Mouse (Mus musculus): ENCODE measurements around the gene Rel. TPM values are rescaled to one million over a fixed set of nuclear protein-coding genes. Genes with fewer than 3 reads are reported as not detected.

The Rel gene
- polyA plus RNA-seq, 1 experiment from 2014 or later: 0.27 TPM

GRCm38 (mm10) chr11:23734749-23735286 lies 36.0 kb downstream of the Rel start:
- 98% methylated on average over 6 of the region's 6 CpGs for WGBS
- Histone ChIP-seq H3K4me3 (replicated peaks; ENCODE audit: low read length) (no peak overlapping the region), H3K27ac (ENCODE audit: low read length) (no peak overlapping the region), H3K36me3 (ENCODE audit: control insufficient read depth, insufficient read depth) (0 out of 2 replicates have a peak, but pooled peaks cover 2% of the 10 kb centered on the region), H3K9ac (replicated peaks; ENCODE audit: low read depth, low read length) (no peak overlapping the region), H3K4me2 (ENCODE audit: low read length) (no peak overlapping the region), H3K4me1 (replicated peaks; ENCODE audit: control insufficient read depth, insufficient read depth, low read length) (no peaks in the 10 kb centered on the region), H3K27me3 (replicated peaks; ENCODE audit: control insufficient read depth, insufficient read depth, low read length) (no peaks in the 10 kb centered on the region), H3K9me3 (ENCODE audit: control insufficient read depth, low read length) (no peaks in the 10 kb centered on the region)
- ATAC-seq: no peak

GRCm38 (mm10) chr11:23732840-23733239 lies 37.9 kb downstream of the Rel start:
- Histone ChIP-seq H3K27me3 (replicated peaks; ENCODE audit: control insufficient read depth, insufficient read depth, low read length) (no peaks in the 10 kb centered on the region), H3K36me3 (ENCODE audit: control insufficient read depth, insufficient read depth) (peaks cover 9% of the 10 kb centered on the region), H3K9ac (replicated peaks; ENCODE audit: low read depth, low read length) (no peak overlapping the region), H3K4me1 (replicated peaks; ENCODE audit: control insufficient read depth, insufficient read depth, low read length) (no peaks in the 10 kb centered on the region), H3K27ac (ENCODE audit: low read length) (no peak overlapping the region), H3K4me3 (replicated peaks; ENCODE audit: low read length) (no peak overlapping the region), H3K4me2 (ENCODE audit: low read length) (no peak overlapping the region), H3K9me3 (ENCODE audit: control insufficient read depth, low read length) (no peaks in the 10 kb centered on the region)
- ATAC-seq: no peak
- 90% methylated on average over 1 of the region's 1 CpGs for WGBS

- WGBS: 94% methylated on average over 4 of the region's 4 CpGs
These were observed 40.6 kb downstream of the Rel start for GRCm38 (mm10) chr11:23730120-23730519.

GRCm38 (mm10) chr11:23728186-23728585 lies 42.6 kb downstream of the Rel start:
- H3K36me3 ChIP-seq (ENCODE audit: control insufficient read depth, insufficient read depth): peaks cover 15% of the 10 kb centered on the region
- 95% methylated on average over 2 of the region's 2 CpGs for WGBS
- H3K9me3 ChIP-seq (ENCODE audit: control insufficient read depth, low read length): no peaks in the 10 kb centered on the region
- H3K9ac ChIP-seq (replicated peaks; ENCODE audit: low read depth, low read length): no peak overlapping the region
- no peaks in the 10 kb centered on the region for H3K27me3 ChIP-seq (replicated peaks; ENCODE audit: control insufficient read depth, insufficient read depth, low read length)
- ATAC-seq: no peak
- H3K27ac ChIP-seq (ENCODE audit: low read length): no peak overlapping the region
- no peak overlapping the region for H3K4me2 ChIP-seq (ENCODE audit: low read length)
- no peaks in the 10 kb centered on the region for H3K4me1 ChIP-seq (replicated peaks; ENCODE audit: control insufficient read depth, insufficient read depth, low read length)
- H3K4me3 ChIP-seq (replicated peaks; ENCODE audit: low read length): no peak overlapping the region

More at GRCm38 (mm10) chr11:23730120-23730519, 40.6 kb downstream of the Rel start:
- Histone ChIP-seq H3K9me3 (ENCODE audit: control insufficient read depth, low read length) (no peaks in the 10 kb centered on the region), H3K36me3 (ENCODE audit: control insufficient read depth, insufficient read depth) (peaks cover 13% of the 10 kb centered on the region), H3K27me3 (replicated peaks; ENCODE audit: control insufficient read depth, insufficient read depth, low read length) (no peaks in the 10 kb centered on the region), H3K4me3 (replicated peaks; ENCODE audit: low read length) (no peak overlapping the region), H3K9ac (replicated peaks; ENCODE audit: low read depth, low read length) (no peak overlapping the region), H3K4me2 (ENCODE audit: low read length) (no peak overlapping the region), H3K4me1 (replicated peaks; ENCODE audit: control insufficient read depth, insufficient read depth, low read length) (no peaks in the 10 kb centered on the region), H3K27ac (ENCODE audit: low read length) (no peak overlapping the region)
- no peak for ATAC-seq

GRCm38 (mm10) chr11:23726441-23726840 lies 44.3 kb downstream of the Rel start:
- Histone ChIP-seq H3K4me3 (replicated peaks; ENCODE audit: low read length) (no peak overlapping the region), H3K27me3 (replicated peaks; ENCODE audit: control insufficient read depth, insufficient read depth, low read length) (no peaks in the 10 kb centered on the region), H3K4me2 (ENCODE audit: low read length) (no peak overlapping the region), H3K9me3 (ENCODE audit: control insufficient read depth, low read length) (no peaks in the 10 kb centered on the region), H3K4me1 (replicated peaks; ENCODE audit: control insufficient read depth, insufficient read depth, low read length) (no peaks in the 10 kb centered on the region), H3K9ac (replicated peaks; ENCODE audit: low read depth, low read length) (no peak overlapping the region), H3K36me3 (ENCODE audit: control insufficient read depth, insufficient read depth) (peaks cover 13% of the 10 kb centered on the region), H3K27ac (ENCODE audit: low read length) (no peak overlapping the region)
- WGBS: 97% methylated on average over 2 of the region's 2 CpGs
- no peak for ATAC-seq

- Histone ChIP-seq H3K4me1 (replicated peaks; ENCODE audit: control insufficient read depth, insufficient read depth, low read length) (no peaks in the 10 kb centered on the region), H3K4me2 (ENCODE audit: low read length) (no peak overlapping the region), H3K4me3 (replicated peaks; ENCODE audit: low read length) (no peak overlapping the region), H3K36me3 (ENCODE audit: control insufficient read depth, insufficient read depth) (peaks cover 13% of the 10 kb centered on the region), H3K27me3 (replicated peaks; ENCODE audit: control insufficient read depth, insufficient read depth, low read length) (no peaks in the 10 kb centered on the region), H3K9ac (replicated peaks; ENCODE audit: low read depth, low read length) (no peak overlapping the region), H3K9me3 (ENCODE audit: control insufficient read depth, low read length) (no peaks in the 10 kb centered on the region), H3K27ac (ENCODE audit: low read length) (no peak overlapping the region)
- 95% methylated on average over 2 of the region's 2 CpGs for WGBS
- no peak for ATAC-seq
These were observed 44.9 kb downstream of the Rel start for GRCm38 (mm10) chr11:23725850-23726249.

GRCm38 (mm10) chr11:23722326-23722725 lies 48.4 kb downstream of the Rel start:
- H3K4me3 ChIP-seq (replicated peaks; ENCODE audit: low read length): no peak overlapping the region
- no peak for ATAC-seq
- H3K4me2 ChIP-seq (ENCODE audit: low read length): no peak overlapping the region
- no peaks in the 10 kb centered on the region for H3K27me3 ChIP-seq (replicated peaks; ENCODE audit: control insufficient read depth, insufficient read depth, low read length)
- WGBS: 17% methylated on average over 2 of the region's 2 CpGs
- peaks cover 23% of the 10 kb centered on the region for H3K36me3 ChIP-seq (ENCODE audit: control insufficient read depth, insufficient read depth)
- no peaks in the 10 kb centered on the region for H3K9me3 ChIP-seq (ENCODE audit: control insufficient read depth, low read length)
- no peaks in the 10 kb centered on the region for H3K4me1 ChIP-seq (replicated peaks; ENCODE audit: control insufficient read depth, insufficient read depth, low read length)
- H3K27ac ChIP-seq (ENCODE audit: low read length): no peak overlapping the region
- H3K9ac ChIP-seq (replicated peaks; ENCODE audit: low read depth, low read length): no peak overlapping the region

- no peak overlapping the region for H3K27ac ChIP-seq (ENCODE audit: low read length)
- peaks cover 27% of the 10 kb centered on the region for H3K36me3 ChIP-seq (ENCODE audit: control insufficient read depth, insufficient read depth)
- 87% methylated on average over 3 of the region's 3 CpGs for WGBS
- no peaks in the 10 kb centered on the region for H3K9me3 ChIP-seq (ENCODE audit: control insufficient read depth, low read length)
- H3K9ac ChIP-seq (replicated peaks; ENCODE audit: low read depth, low read length): no peak overlapping the region
- H3K4me1 ChIP-seq (replicated peaks; ENCODE audit: control insufficient read depth, insufficient read depth, low read length): no peaks in the 10 kb centered on the region
- H3K4me3 ChIP-seq (replicated peaks; ENCODE audit: low read length): no peak overlapping the region
- no peaks in the 10 kb centered on the region for H3K27me3 ChIP-seq (replicated peaks; ENCODE audit: control insufficient read depth, insufficient read depth, low read length)
- no peak overlapping the region for H3K4me2 ChIP-seq (ENCODE audit: low read length)
- ATAC-seq: no peak
These were observed 50.9 kb downstream of the Rel start for GRCm38 (mm10) chr11:23719825-23720224.

GRCm38 (mm10) chr11:23718856-23719255 lies 51.9 kb downstream of the Rel start:
- ATAC-seq: no peak
- 99% methylated on average over 2 of the region's 2 CpGs for WGBS
- no peaks in the 10 kb centered on the region for H3K4me1 ChIP-seq (replicated peaks; ENCODE audit: control insufficient read depth, insufficient read depth, low read length)

GRCm38 (mm10) chr11:23712299-23712698 lies 58.5 kb downstream of the Rel start:
- ATAC-seq: no peak
- no peak overlapping the region for H3K9ac ChIP-seq (replicated peaks; ENCODE audit: low read depth, low read length)

More at GRCm38 (mm10) chr11:23718856-23719255, 51.9 kb downstream of the Rel start:
- H3K9ac ChIP-seq (replicated peaks; ENCODE audit: low read depth, low read length): no peak overlapping the region
- no peak overlapping the region for H3K27ac ChIP-seq (ENCODE audit: low read length)
- H3K9me3 ChIP-seq (ENCODE audit: control insufficient read depth, low read length): no peaks in the 10 kb centered on the region
- peaks cover 26% of the 10 kb centered on the region for H3K36me3 ChIP-seq (ENCODE audit: control insufficient read depth, insufficient read depth)
- no peaks in the 10 kb centered on the region for H3K27me3 ChIP-seq (replicated peaks; ENCODE audit: control insufficient read depth, insufficient read depth, low read length)
- no peak overlapping the region for H3K4me3 ChIP-seq (replicated peaks; ENCODE audit: low read length)
- H3K4me2 ChIP-seq (ENCODE audit: low read length): no peak overlapping the region

More at GRCm38 (mm10) chr11:23712299-23712698, 58.5 kb downstream of the Rel start:
- Histone ChIP-seq H3K36me3 (ENCODE audit: control insufficient read depth, insufficient read depth) (peaks cover 29% of the 10 kb centered on the region), H3K9me3 (ENCODE audit: control insufficient read depth, low read length) (no peaks in the 10 kb centered on the region), H3K4me2 (ENCODE audit: low read length) (no peak overlapping the region), H3K27ac (ENCODE audit: low read length) (no peak overlapping the region), H3K4me3 (replicated peaks; ENCODE audit: low read length) (no peak overlapping the region), H3K4me1 (replicated peaks; ENCODE audit: control insufficient read depth, insufficient read depth, low read length) (no peaks in the 10 kb centered on the region), H3K27me3 (replicated peaks; ENCODE audit: control insufficient read depth, insufficient read depth, low read length) (no peaks in the 10 kb centered on the region)
- 87% methylated on average over 3 of the region's 3 CpGs for WGBS

Data from forebrain, embryonic 16.5 days (tissue).